Mouse (Mus musculus) cerebellum, adult 2 months (tissue): ENCODE measurements at regions not wholly inside any gene's neighbourhood (a gene's known extent, or its start where the extent isn't known, plus 50 kb on each side); places are given as distances from the start of the nearest gene placed in this dataset.

ENCODE experiments used
- CTCF ChIP-seq: fragments of 200-500 bp; IDR thresholded peaks from 2 replicates; pipeline ENCODE4 v1.5.1; 2011; ENCODE audit warnings: low read depth, mild to moderate bottlenecking, control low read depth, low read length, moderate library complexity, borderline replicate concordance; ENCODE audit not compliant: insufficient read depth
- POLR2A ChIP-seq: fragments of 200-500 bp; IDR thresholded peaks from 2 replicates; pipeline ENCODE4 v1.6.1; 2011; ENCODE audit warnings: low read length, control low read depth, borderline replicate concordance; ENCODE audit not compliant: insufficient read depth

DNA sequence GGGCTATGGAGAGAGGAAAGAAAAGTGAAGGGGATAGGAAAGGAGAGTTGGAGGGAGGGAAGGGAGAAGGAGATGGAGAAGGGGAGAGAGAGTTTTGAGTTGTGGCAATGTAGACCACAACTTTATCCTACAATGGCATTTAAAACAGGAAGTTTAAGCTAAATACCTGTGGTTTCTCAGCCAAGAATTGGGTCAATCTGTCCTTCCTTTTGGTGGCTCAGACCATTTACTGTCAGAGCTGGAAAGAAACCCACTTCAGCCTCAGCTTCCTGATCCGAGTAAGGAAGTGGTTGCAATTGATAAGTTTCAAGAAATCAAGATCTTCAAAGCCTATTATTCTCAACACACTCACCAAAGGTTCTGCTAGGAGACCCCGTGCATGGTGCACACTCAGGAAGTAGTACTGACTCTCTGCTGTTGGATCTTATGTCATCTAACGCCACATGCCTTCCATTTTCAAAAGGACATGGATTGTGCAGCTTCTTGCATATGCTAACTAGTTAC lies 158.9 kb downstream of the Trib2 start:
- TF ChIP-seq CTCF = no peak
- TF ChIP-seq POLR2A = no peak
